Mouse (Mus musculus) kidney, embryonic 15.5 days (tissue): ENCODE data around the gene Nudt16l1. TPM values are rescaled to one million over a fixed set of nuclear protein-coding genes. Genes with fewer than 3 reads are reported as not detected.

Experiments used
- polyA plus RNA-seq: library from polyadenylated mRNA; unstranded; fragments of >200 nt; fragmentation: Nextera tagmentation; extraction: Ambion mirVana; gene quantifications from 2 replicates; pipeline ENCODE4 v1.2.1, GENCODE M21; 2015

Gene Nudt16l1
- polyA plus RNA-seq, 1 experiment from 2014 or later: 155 TPM

Other genes starting within 250 kb of the Nudt16l1 start
- gene Nmral1, start 219.4 kb upstream of the Nudt16l1 start, polyA plus RNA-seq: 98.2 and 99.8 TPM in 2 replicates
- gene Hmox2, start 212.4 kb upstream of the Nudt16l1 start, polyA plus RNA-seq: 106 and 111 TPM in 2 replicates
- gene Cdip1, start 148.5 kb upstream of the Nudt16l1 start, polyA plus RNA-seq: 101 and 108 TPM in 2 replicates
- 0.19 and 0.83 TPM in 2 replicates for gene 4930562C15Rik, start 103.3 kb upstream of the Nudt16l1 start, polyA plus RNA-seq
- 37.4 and 39.7 TPM in 2 replicates for gene Ubald1, start 58.4 kb upstream of the Nudt16l1 start, polyA plus RNA-seq
- gene Mgrn1, start 52.5 kb upstream of the Nudt16l1 start, polyA plus RNA-seq: 88.2 and 98.1 TPM in 2 replicates
- gene Anks3, start 25.4 kb downstream of the Nudt16l1 start, polyA plus RNA-seq: 59.7 and 69.3 TPM in 2 replicates
- not detected in 2 replicates for gene Sept12, start 59.1 kb downstream of the Nudt16l1 start, polyA plus RNA-seq
- 11.2 and 13.7 TPM in 2 replicates for gene Smim22, start 68.5 kb downstream of the Nudt16l1 start, polyA plus RNA-seq
- 93.5 and 101 TPM in 2 replicates for gene Rogdi, start 74.8 kb downstream of the Nudt16l1 start, polyA plus RNA-seq
- 162 and 164 TPM in 2 replicates for gene Glyr1, start 111.1 kb downstream of the Nudt16l1 start, polyA plus RNA-seq
- gene Ubn1, start 111.3 kb downstream of the Nudt16l1 start, polyA plus RNA-seq: 18.5 and 19.9 TPM in 2 replicates
- 2.4 and 2.9 TPM in 2 replicates for gene Ppl, start 193.7 kb downstream of the Nudt16l1 start, polyA plus RNA-seq
- gene Sec14l5, start 208.3 kb downstream of the Nudt16l1 start, polyA plus RNA-seq: 0.06 and 0.09 TPM in 2 replicates